Mouse (Mus musculus): ENCODE measurements around the gene Runx1. TPM values are rescaled to one million over a fixed set of nuclear protein-coding genes. Genes with fewer than 3 reads are reported as not detected.

Runx1 gene
- polyA plus RNA-seq, 1 experiment = 38.8 TPM

DNA sequence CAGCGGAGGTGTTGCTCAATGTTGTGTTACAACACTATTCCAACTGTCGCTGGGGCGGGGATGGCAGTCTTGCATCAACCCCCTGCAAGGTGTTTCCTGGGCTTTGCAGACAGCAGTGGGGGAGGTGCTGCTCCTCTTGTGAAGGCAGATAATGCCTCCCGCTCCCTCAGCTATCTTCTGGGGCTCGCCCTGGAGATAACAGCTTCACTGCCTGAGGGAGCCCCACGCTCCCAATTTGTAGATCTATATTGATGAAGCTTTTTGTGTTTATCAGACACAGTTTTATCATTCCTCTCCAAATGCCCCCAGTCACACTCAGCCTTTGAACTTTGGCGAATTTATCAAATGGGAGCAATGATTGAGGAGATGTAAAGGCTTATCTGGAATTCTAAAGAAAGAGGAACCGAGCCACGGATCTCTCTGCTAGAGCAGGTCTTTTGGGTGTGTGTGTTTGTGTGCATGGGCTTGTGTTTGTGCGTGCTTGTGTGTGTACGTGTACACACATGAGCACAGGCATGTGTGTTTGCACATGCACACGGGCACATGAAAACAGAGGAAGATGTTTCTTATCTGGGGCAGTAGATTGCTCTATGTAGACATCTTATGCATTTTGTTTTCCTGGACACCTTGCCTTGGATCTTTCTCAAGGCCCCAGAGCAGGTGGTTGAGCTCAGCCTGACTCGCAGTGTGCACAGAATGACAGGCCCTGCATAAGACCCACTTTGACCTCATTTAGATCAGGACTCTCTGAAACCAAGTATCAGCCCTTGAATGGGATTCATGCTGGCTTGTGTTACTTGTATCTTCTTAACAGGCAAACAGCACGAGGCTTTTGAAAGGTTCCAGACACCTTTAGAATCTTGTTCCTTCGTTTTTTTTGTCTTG lies 110.1 kb downstream of the Runx1 start:
- Histone ChIP-seq H3K27me3 (ENCODE audit: control insufficient read depth, insufficient read depth, insufficient read length) (no peaks in the 10 kb centered on the region), H3K79me2 (ENCODE audit: control insufficient read depth, insufficient read depth) (peaks cover 54% of the 10 kb centered on the region), H3K4me3 (no peak overlapping the region), H3ac (ENCODE audit: control insufficient read depth, insufficient read length) (no peak overlapping the region), H3K36me3 (ENCODE audit: control insufficient read depth, insufficient read depth) (peaks cover 14% of the 10 kb centered on the region), H3K4me2 (ENCODE audit: low read depth) (no peak overlapping the region)
- TF ChIP-seq CEBPB (IDR thresholded peaks at IDR 0.05; ENCODE audit: insufficient read depth, poor library complexity, severe bottlenecking) (no peak), POLR2A (IDR thresholded peaks at IDR 0.05; ENCODE audit: insufficient read length, low read depth) (no peak), POLR2AphosphoS2 (IDR thresholded peaks at IDR 0.05; ENCODE audit: insufficient read length, low read depth) (no peak), USF1 (IDR thresholded peaks at IDR 0.05; ENCODE audit: low read depth) (no peak), TCF3 (IDR thresholded peaks at IDR 0.05; ENCODE audit: insufficient read length, low read depth) (no peak), TCF12 (IDR thresholded peaks at IDR 0.05; ENCODE audit: insufficient read depth, poor library complexity, severe bottlenecking) (no peak), E2F4 (IDR thresholded peaks at IDR 0.05; ENCODE audit: insufficient read depth) (no peak), MYOD1 (IDR thresholded peaks at IDR 0.05; ENCODE audit: control insufficient read depth in 1 of 3, insufficient read length in 2 of 3, low read depth in 2 of 3) (no peak), SRF (IDR thresholded peaks at IDR 0.05; ENCODE audit: control insufficient read depth, insufficient read length, low read depth) (no peak), REST (IDR thresholded peaks at IDR 0.05; ENCODE audit: insufficient read depth, insufficient read length) (no peak), MAX (IDR thresholded peaks at IDR 0.05; ENCODE audit: low read depth) (no peak), MYOG (IDR thresholded peaks at IDR 0.05; ENCODE audit: control insufficient read depth in 1 of 3, insufficient read depth in 1 of 3, insufficient read length in 2 of 3, low read depth in 2 of 3) (no peak)

- Histone ChIP-seq H3K4me3 (no peak overlapping the region), H3K4me2 (ENCODE audit: low read depth) (peak overlapping the region; percentile 66), H3K27me3 (ENCODE audit: control insufficient read depth, insufficient read depth, insufficient read length) (no peaks in the 10 kb centered on the region), H3ac (ENCODE audit: control insufficient read depth, insufficient read length) (no peak overlapping the region), H3K79me2 (ENCODE audit: control insufficient read depth, insufficient read depth) (peaks cover 51% of the 10 kb centered on the region), H3K36me3 (ENCODE audit: control insufficient read depth, insufficient read depth) (peaks cover 5% of the 10 kb centered on the region)
- TF ChIP-seq MYOD1 (IDR thresholded peaks at IDR 0.05; ENCODE audit: control insufficient read depth in 1 of 3, insufficient read length in 2 of 3, low read depth in 2 of 3) (peak in 2 of 3 experiments; percentile 40 to 49), TCF12 (IDR thresholded peaks at IDR 0.05; ENCODE audit: insufficient read depth, poor library complexity, severe bottlenecking) (peak; percentile 6), CEBPB (IDR thresholded peaks at IDR 0.05; ENCODE audit: insufficient read depth, poor library complexity, severe bottlenecking) (0 out of 2 replicates have a peak, but pooled peaks have one; percentile 4), REST (IDR thresholded peaks at IDR 0.05; ENCODE audit: insufficient read depth, insufficient read length) (no peak)
These were observed 115.8 kb downstream of the Runx1 start for GRCm38 (mm10) chr16:92710161-92710560.

DNA sequence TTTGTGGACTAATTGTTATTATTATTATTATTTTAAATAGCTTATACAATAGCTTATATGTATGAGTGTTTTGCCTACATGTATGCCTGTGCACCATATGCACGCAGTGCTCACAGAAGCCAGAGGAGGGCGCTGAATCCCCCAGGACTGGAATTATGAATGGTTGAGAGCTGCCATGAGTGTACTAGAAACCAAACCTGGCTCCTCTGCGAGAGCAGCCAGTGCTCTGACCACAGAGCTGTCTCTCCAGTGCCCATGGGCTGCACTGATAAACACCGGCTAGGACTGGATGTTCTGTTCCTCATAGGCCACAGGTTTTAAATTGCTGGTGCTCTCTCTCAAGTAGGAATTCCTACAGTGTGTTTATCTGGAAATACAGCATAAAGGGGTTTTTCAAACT lies 117.2 kb downstream of the Runx1 start:
- Histone ChIP-seq H3K27me3 (ENCODE audit: control insufficient read depth, insufficient read depth, insufficient read length) (no peaks in the 10 kb centered on the region), H3K4me3 (no peak overlapping the region)
- no peak for TF ChIP-seq TCF12 (IDR thresholded peaks at IDR 0.05; ENCODE audit: insufficient read depth, poor library complexity, severe bottlenecking)

DNA sequence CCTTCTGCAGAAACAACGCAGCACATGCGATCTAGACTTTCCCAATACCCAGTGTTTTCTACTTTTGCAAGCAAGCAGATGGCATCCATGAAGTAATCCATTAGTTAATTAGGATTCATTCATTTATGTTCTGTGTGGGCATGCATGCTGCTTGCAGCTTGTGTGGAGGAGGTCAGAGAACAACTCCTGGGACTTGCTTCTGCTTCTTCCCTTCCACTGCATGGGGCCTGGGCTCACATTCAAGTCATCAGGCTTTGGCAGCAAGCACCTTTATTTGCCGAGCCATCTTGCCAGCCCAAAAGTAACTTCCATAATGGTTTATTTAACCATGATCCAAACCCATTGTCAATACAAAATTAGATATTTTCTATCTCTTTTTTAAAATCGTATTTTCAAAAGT lies 118.2 kb downstream of the Runx1 start:
- Histone ChIP-seq H3K4me3 (no peak overlapping the region), H3K79me2 (ENCODE audit: control insufficient read depth, insufficient read depth) (peaks cover 71% of the 10 kb centered on the region), H3K4me2 (ENCODE audit: low read depth) (no peak overlapping the region), H3K36me3 (ENCODE audit: control insufficient read depth, insufficient read depth) (no peaks in the 10 kb centered on the region), H3ac (ENCODE audit: control insufficient read depth, insufficient read length) (no peak overlapping the region), H3K27me3 (ENCODE audit: control insufficient read depth, insufficient read depth, insufficient read length) (no peaks in the 10 kb centered on the region)
- TF ChIP-seq SRF (IDR thresholded peaks at IDR 0.05; ENCODE audit: control insufficient read depth, insufficient read length, low read depth) = no peak
- TF ChIP-seq MYOG (IDR thresholded peaks at IDR 0.05; ENCODE audit: control insufficient read depth in 1 of 3, insufficient read depth in 1 of 3, insufficient read length in 2 of 3, low read depth in 2 of 3) = no peak
- no peak for TF ChIP-seq E2F4 (IDR thresholded peaks at IDR 0.05; ENCODE audit: insufficient read depth)
- no peak for TF ChIP-seq REST (IDR thresholded peaks at IDR 0.05; ENCODE audit: insufficient read depth, insufficient read length)
- no peak for TF ChIP-seq USF1 (IDR thresholded peaks at IDR 0.05; ENCODE audit: low read depth)
- no peak for TF ChIP-seq POLR2A (IDR thresholded peaks at IDR 0.05; ENCODE audit: insufficient read length, low read depth)

More for the DNA sequence above, 117.2 kb downstream of the Runx1 start:
- peaks cover 5% of the 10 kb centered on the region for H3K36me3 ChIP-seq (ENCODE audit: control insufficient read depth, insufficient read depth)
- H3ac ChIP-seq (ENCODE audit: control insufficient read depth, insufficient read length) = no peak overlapping the region
- peaks cover 63% of the 10 kb centered on the region for H3K79me2 ChIP-seq (ENCODE audit: control insufficient read depth, insufficient read depth)
- H3K4me2 ChIP-seq (ENCODE audit: low read depth) = no peak overlapping the region

GRCm38 (mm10) chr16:92707146-92707545 lies 118.8 kb downstream of the Runx1 start:
- no peak overlapping the region for H3K4me2 ChIP-seq (ENCODE audit: low read depth)
- H3K79me2 ChIP-seq (ENCODE audit: control insufficient read depth, insufficient read depth) = peaks cover 71% of the 10 kb centered on the region
- H3K27me3 ChIP-seq (ENCODE audit: control insufficient read depth, insufficient read depth, insufficient read length) = no peaks in the 10 kb centered on the region
- no peaks in the 10 kb centered on the region for H3K36me3 ChIP-seq (ENCODE audit: control insufficient read depth, insufficient read depth)
- TF ChIP-seq POLR2A (IDR thresholded peaks at IDR 0.05; ENCODE audit: insufficient read length, low read depth) (no peak), SRF (IDR thresholded peaks at IDR 0.05; ENCODE audit: control insufficient read depth, insufficient read length, low read depth) (no peak), CEBPB (IDR thresholded peaks at IDR 0.05; ENCODE audit: insufficient read depth, poor library complexity, severe bottlenecking) (no peak), TCF3 (IDR thresholded peaks at IDR 0.05; ENCODE audit: insufficient read length, low read depth) (no peak), MYOG (IDR thresholded peaks at IDR 0.05; ENCODE audit: control insufficient read depth in 1 of 3, insufficient read depth in 1 of 3, insufficient read length in 2 of 3, low read depth in 2 of 3) (no peak)
- no peak overlapping the region for H3K4me3 ChIP-seq
- no peak overlapping the region for H3ac ChIP-seq (ENCODE audit: control insufficient read depth, insufficient read length)

Measured in myocyte (in vitro differentiated cells).